Mouse (Mus musculus) spleen, postnatal 10 days (tissue): Measurements from ENCODE around the gene Jmjd1c.

ENCODE experiments used
- DNase-seq, 2 experiments: peaks; one replicate each; pipeline ENCODE4 v3.0.0; 2021 to 2022; ENCODE audit warnings: low spot score in 2 of 2

Gene Jmjd1c

DNA sequence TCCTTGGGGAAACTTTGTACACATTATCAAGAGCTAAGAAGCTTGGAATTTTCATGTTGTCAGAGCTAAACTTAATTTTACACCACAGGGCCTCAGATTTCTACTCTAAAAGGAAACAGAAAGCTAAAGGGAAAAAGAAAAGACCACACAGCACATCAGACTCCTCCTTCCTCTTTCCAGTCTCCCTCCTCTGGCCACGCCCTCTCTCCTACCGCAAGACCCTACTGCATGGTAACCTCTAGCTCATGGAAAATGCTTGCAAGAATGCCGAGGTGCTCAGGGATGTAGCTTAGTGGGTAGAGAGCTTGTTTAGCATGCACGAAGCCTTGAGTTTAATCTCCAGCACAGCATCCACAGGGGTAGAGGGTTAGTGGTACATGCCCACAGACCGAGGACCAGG, 24.0 kb upstream of the Jmjd1c start:
- peak in 1 of 2 experiments; percentile 37 for DNase-seq

DNA sequence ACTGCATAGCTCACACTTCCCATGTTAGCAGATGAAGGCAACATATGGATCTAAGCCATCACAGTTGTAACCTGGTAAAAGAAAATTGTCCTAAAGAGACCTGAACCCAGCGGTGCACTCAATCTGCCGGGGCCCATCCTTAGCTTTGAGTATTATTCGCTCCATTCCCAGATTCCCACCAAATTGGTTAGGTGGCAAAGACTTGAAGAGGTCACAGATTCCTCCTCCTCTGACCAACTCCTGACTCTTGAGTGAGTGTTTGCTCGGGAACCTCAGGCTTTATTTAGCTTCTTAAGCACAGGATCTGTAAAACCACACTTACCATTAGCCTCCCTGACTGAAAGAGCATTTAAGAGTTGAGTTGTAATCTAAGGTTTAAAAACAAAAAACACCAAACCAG, 23.3 kb upstream of the Jmjd1c start:
- DNase-seq: no peak

GRCm38 (mm10) chr10:67073577-67073976, 22.3 kb upstream of the Jmjd1c start:
- no peak for DNase-seq

DNA sequence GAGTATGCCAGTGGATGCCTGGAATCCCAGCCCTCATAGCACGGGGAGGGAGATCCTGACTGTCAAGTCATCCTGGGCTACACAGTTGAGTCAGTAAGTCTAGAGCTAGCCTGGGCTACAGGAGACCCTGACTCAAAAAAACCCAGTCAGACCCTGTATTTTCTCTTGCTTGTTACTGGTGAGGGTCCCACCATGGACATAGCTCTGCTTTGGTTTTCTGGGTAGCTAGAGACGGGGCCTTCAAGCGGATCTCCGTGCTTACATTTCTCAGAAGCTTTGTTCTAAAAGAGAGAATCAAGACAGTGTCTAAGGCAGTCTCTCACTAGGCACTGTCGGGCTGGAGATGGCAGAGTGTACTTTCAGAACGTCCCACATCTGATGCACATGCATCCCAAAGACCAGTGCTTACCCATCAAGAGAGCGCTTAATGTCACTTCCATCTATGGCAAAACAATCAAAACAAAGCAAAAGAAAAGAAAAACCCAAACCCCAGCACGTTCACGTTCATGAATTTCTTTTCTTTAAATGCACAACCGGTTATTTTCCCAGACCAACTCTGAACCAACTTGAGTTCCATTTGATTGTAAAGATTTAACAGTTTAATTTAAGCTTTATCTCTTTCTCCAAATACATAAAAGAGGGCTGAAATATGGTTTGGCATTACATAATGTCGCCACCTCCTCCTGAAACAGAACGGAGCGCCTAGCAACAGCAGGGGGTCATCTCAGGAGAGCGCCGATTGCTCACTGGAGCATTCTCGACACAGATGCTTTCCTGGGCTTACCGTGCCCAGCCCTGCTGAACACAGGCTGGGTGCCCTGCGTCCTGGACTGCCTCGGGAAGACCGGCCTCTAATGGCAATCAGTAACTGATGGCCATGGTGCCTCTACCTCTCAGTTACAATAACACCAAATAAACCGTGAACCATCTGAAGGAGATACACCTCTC, 19.7 kb upstream of the Jmjd1c start:
- DNase-seq: no peak

DNA sequence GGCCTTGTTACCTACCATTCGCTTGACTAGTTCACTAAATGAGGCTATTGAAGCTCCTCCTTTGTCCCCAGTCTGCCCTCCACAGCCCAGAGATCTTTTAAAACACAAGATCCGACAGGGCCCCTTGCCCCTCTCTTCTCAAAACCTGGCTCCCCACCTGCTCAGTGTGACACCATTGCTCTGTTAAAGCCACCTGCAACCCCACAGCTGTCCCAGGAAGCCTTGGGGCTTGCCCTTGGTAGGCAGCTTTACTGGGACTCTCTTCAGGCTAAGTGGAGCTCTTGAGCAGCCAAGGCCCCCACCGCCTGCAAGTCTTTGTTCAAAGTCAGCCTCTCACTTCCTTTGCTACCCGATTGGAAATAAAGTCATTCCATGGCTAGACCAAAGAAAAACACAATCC, 16.9 kb upstream of the Jmjd1c start:
- DNase-seq: no peak

GRCm38 (mm10) chr10:67081206-67082007, 14.5 kb upstream of the Jmjd1c start:
- DNase-seq: no peak

- DNase-seq: no peak
These were observed 13.4 kb upstream of the Jmjd1c start for GRCm38 (mm10) chr10:67082531-67082930.

- no peak for DNase-seq
These were observed 12.3 kb upstream of the Jmjd1c start for GRCm38 (mm10) chr10:67083446-67084166.

- no peak for DNase-seq
These were observed 10.8 kb upstream of the Jmjd1c start for GRCm38 (mm10) chr10:67085124-67085523.

GRCm38 (mm10) chr10:67085916-67086315, 10.0 kb upstream of the Jmjd1c start:
- no peak for DNase-seq

DNA sequence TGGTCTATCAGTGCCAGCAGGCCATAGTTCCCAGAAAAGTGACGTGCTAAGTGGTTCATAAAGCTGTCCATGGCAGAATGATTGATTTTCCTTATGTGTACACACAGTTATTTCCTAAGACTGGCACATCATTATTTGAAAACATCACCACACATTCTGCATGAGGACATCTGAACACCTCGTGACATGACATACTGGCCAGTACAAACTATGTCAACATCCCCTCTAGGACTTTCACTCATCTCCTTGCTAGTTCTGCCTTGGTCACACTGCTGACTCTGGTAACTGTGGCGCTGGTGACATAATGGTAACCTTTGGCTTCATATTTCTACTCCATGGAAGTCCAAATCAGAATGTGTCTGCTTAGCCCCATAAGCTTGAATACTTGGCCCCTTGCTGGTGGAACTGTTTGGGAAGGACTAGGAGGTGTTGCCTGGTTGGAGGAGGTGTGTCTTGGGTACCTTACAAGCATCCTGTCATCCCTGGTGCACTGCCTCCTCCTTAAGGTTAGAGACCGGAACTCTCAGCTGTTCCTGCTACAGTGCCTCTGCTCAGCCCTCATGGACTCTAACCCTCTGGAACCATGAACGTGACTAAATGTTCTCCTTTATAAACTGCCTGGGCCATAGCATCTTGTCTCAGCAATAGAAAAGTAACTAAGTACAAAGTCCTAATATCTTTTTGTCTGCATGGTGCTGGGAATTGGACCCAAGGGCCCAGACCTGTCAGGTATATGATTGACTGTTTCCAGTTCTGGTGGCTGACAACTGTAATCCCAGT, 8.3 kb upstream of the Jmjd1c start:
- DNase-seq: no peak

DNA sequence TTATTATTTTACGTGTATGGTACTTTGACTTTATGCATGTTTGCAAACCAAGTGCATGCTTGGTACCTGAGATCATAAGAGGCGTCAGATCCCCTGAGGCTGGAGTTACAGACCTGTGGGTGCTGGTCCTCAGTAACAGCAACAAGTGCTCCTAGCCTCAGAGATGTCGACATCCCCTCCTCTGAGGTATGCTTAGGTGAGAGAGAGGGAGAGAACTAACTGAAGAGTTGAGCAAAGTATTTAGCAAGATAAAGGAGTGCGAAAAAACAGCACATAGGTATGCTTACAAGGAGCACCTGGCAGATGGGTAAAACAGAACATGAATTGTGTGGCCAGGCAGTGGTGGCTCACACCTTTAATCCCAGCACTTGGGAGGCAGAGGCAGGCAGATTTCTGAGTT, 5.3 kb upstream of the Jmjd1c start:
- no peak for DNase-seq

- no peak for DNase-seq
These were observed 1.0 kb upstream of the Jmjd1c start for GRCm38 (mm10) chr10:67094922-67095321.

DNA sequence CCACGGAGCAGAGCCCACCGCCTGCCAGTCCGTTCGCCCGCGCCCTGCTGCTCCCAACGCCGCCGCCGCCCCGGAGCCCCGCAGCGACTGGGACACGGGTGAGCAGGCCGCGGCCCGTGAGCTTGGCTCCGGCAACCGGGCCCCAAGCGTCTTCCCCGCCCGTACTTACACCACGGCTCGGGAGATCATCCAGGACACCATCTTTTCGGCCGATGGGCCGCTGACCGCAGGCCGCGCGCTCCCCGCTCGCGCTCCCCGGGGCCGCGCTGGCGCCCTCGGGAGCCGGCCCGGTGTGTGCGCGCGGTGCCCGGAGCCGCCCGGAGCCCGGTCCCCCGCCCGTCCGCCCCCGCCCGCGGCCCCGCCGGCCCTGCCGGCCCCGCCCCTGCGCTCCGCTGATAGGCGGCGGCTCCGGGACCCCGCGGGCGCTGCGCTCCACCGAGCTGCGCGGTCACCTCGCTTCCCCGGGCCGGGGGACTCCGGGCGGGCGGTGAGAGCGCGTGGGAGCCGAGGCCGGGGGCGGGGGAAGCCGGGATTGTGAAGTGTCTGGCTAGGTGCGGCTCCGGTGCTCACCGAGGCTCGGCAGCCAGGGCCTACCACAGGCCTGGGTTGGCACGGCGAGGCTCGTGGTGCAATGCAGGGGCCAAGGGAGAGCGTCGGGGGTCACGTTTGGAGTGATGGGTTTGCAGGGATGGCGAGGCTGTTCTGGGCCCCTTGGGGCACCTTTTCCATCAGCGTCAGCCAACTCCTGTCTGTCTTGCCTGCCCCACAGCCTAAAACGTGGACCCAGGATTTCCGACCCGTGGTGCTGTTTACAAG, 904 bp downstream of the Jmjd1c start, which contains the start of gene Reep3:
Reep3 (minus strand) TSS at position 325 of the 816 bp plus-strand sequence.
- DNase-seq: peak; percentile 66 to 69

DNA sequence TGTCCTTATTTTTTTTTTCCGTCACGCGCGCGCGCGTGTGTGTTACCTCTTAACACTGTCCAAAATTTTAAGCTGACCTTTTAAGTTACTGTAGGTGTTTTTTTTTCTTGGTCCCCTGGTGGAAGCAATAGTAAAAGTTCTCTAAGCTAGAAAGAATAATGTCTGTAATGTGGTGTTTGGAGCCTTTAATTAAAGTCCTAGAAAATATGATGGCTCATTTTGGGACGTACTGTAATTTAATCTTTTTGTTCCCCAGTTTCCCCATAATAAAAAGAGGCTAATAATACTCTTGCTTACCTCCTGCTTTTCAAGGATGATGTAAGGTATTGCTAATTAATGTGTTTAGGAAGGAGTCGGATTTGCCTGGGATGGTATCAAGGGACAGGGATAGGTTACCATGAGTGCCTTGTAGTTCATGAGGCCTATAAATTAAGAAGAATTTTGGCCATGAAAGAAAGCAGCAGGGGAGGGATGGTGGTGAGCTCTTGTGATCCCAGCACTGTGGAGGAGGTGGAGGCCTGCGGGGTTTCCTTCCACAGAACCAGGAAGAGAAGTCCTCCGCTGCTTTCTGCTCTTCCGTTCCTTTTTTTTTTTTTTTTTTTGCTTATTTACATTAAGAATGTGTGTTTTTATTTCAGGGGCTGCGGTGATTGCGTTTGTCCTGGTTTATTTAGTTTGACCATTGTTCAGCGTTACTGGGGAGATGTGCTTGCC, 1.7 kb downstream of the Jmjd1c start:
- no peak for DNase-seq

DNA sequence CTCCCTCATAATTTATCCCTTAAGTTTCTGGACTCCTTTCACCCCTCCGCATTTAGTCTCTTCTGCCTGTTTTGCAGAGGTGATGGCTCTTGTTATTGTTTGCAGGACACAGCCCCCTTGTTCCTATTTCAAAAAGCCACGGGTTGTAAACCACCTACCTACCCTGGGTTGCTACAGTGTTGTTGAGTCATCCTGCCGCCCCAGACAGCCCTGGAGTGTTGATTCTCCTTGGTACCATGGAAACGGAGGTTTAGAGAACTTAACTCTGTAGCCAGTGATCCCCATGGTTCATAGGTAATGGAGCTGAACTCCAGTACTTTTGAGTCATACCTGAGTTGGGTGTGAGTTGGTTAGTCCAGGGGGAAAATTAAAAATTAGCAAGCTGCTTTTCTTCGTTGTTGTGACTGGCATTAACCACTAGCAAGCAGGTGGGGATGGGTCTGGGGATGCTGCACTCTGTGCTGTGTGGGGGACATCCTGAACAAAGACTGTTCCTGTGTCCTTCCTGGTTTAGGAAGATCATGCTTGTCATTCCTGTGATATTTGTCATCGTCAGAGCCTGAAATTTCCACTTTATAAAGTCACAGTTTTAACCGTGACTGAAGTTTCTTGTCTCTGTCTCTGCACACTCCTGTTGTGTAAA, 2.6 kb downstream of the Jmjd1c start:
- DNase-seq: no peak

DNA sequence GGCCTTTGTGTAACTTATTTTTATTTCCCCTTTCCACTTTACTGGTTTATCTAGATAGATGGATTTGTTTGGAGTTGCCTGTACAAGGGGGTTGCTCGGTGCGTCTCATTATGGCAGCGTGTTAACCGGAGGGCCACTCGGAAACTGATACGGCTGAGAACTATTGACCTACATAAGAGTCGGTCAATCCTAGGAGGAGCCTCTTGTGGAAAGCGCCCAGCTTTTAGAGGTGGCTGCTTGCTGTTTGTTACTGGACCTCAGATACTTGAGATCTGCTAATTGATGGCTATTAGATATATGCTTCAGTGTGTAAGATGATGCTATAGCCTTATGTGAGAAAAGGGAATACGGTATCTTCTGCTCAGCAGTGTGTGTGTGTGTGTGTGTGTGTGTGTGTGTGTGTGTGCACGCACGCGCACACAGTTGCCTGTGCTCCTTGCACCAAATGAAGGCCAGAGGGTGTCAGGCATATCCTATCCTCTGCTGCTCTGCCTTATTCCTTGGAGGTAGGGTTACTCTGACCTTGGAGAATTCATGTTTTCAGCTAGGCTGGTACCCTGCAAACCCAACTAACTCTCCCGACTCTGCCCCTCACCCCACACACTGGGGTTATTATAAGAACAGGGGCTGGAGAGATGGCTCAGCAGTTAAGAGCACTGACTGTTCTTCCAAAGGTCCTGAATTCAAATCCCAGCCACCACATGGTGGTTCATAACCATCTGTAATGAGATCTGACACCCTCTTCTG, 3.4 kb downstream of the Jmjd1c start:
- DNase-seq: no peak

- no peak for DNase-seq
These were observed 4.2 kb downstream of the Jmjd1c start for GRCm38 (mm10) chr10:67100011-67100661.
